Mouse (Mus musculus) myocyte (in vitro differentiated cells): ENCODE measurements around the gene Celf2.

Experiments
- MAX ChIP-seq: IDR thresholded peaks from one replicate; pipeline ENCODE4 v1.6.1; 2011; ENCODE audit warnings: low read depth, mild to moderate bottlenecking, control low read depth
- MYOD1 ChIP-seq, 3 experiments: IDR thresholded peaks; one replicate each; pipeline ENCODE4 v1.6.1; 2011; ENCODE audit warnings: control low read depth in 2 of 3, low read depth in 2 of 3, mild to moderate bottlenecking in 2 of 3, moderate library complexity in 1 of 3; ENCODE audit not compliant: insufficient read length in 2 of 3, control insufficient read depth in 1 of 3
- POLR2A ChIP-seq: IDR thresholded peaks from one replicate; pipeline ENCODE4 v1.6.1; 2011; ENCODE audit warnings: low read depth, mild to moderate bottlenecking, control low read depth, moderate library complexity; ENCODE audit not compliant: insufficient read length
- POLR2AphosphoS2 ChIP-seq: IDR thresholded peaks from one replicate; pipeline ENCODE4 v1.6.1; 2011; ENCODE audit warnings: low read depth, control low read depth; ENCODE audit not compliant: insufficient read length
- REST ChIP-seq: IDR thresholded peaks from one replicate; pipeline ENCODE4 v1.6.1; 2011; ENCODE audit warnings: mild to moderate bottlenecking, control low read depth, moderate library complexity; ENCODE audit not compliant: insufficient read depth, insufficient read length
- TCF12 ChIP-seq: IDR thresholded peaks from one replicate; pipeline ENCODE4 v1.6.1; 2011; ENCODE audit warnings: mild to moderate bottlenecking, control low read depth; ENCODE audit not compliant: poor library complexity, insufficient read depth, severe bottlenecking
- USF1 ChIP-seq: IDR thresholded peaks from one replicate; pipeline ENCODE4 v1.6.1; 2011; ENCODE audit warnings: low read depth, mild to moderate bottlenecking, control low read depth, moderate library complexity

DNA sequence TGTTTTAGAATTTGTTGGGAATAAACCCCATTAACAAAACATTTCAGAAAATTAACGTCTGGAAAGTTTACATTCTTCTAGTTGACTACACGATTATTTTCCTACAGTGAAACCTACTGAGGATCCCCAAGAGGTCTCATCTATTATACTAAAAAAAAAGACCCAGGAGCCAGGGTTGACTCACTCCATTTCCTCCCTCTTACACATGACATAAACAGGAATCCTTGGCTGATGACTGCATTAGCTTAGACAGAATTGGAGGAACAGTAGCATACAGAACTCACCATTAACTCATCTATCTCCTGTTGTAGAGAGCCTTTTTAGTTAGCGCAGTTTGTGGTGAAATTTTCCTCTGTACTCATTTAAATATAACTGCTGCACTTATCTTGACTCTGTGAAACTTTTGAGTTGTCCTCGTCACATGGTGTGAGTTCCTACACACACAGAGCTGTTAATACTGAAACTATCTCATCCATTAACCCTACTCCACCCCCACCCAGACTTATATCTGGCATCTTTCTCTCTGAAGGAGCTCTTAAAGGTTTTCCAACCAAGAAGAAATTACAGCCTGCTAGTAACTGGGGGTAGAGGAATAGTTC, 813.9 kb downstream of the Celf2 start:
- TF ChIP-seq POLR2A, result no peak
- no peak for TF ChIP-seq TCF12
- TF ChIP-seq USF1, result no peak
- no peak for TF ChIP-seq POLR2AphosphoS2
- TF ChIP-seq MYOD1 (IDR thresholded peaks at IDR 0.05; ENCODE audit: control insufficient read depth in 1 of 3, insufficient read length in 2 of 3, low read depth in 2 of 3), result no peak
- no peak for TF ChIP-seq MAX
- no peak for TF ChIP-seq REST
